Mouse (Mus musculus) liver, embryonic 14.5 days (tissue): ENCODE measurements around the gene Tas2r135. TPM values are rescaled to one million over a fixed set of nuclear protein-coding genes. Genes with fewer than 3 reads are reported as not detected.

Experiments used
- ATAC-seq: fragments of 200-750 bp; cut with Nextera tagmentation; 2 replicates; pipeline ENCODE4 v1.8.0; 2017; ENCODE audit warnings: moderate number of reproducible peaks, mild to moderate bottlenecking, moderate library complexity; ENCODE audit not compliant: insufficient read depth
- DNase-seq, 3 experiments: peaks; one replicate each; pipeline ENCODE4 v3.0.0-alpha.2; 2012 to 2013; ENCODE audit warnings: low read depth in 3 of 3, low spot score in 3 of 3
- H3K27ac ChIP-seq: fragments of 300-500 bp; sonication (generic); 2 replicates; pipeline ENCODE4 v1.5.1; 2014; ENCODE audit warnings: moderate library complexity, mild to moderate bottlenecking, control low read depth, inconsistent platforms
- H3K27me3 ChIP-seq: fragments of 300-500 bp; sonication (generic); 2 replicates; pipeline ENCODE4 v1.6.1; 2014; ENCODE audit warnings: mild to moderate bottlenecking, low read length, moderate library complexity; ENCODE audit not compliant: control insufficient read depth, insufficient read depth
- H3K36me3 ChIP-seq: fragments of 300-500 bp; sonication (generic); replicated peaks from 2 replicates; pipeline ENCODE4 v1.6.1; 2014; ENCODE audit warnings: low read depth; ENCODE audit not compliant: control insufficient read depth, insufficient read depth
- H3K4me1 ChIP-seq, 2 experiments: fragments of 200-500 bp in 1 of 2; fragments of 300-500 bp in 1 of 2; sonication (generic) in 1 of 2; replicated peaks; 2 replicates each; pipeline ENCODE4 v1.6.1; 2012 to 2014; ENCODE audit warnings: antibody characterized with exemption in 1 of 2, inconsistent platforms in 1 of 2, low read length in 1 of 2; ENCODE audit not compliant: control insufficient read depth in 2 of 2, insufficient read depth in 2 of 2
- H3K4me2 ChIP-seq: fragments of 300-500 bp; sonication (generic); 2 replicates; pipeline ENCODE4 v1.6.1; 2014; ENCODE audit warnings: low read depth, mild to moderate bottlenecking, control low read depth, moderate library complexity
- H3K4me3 ChIP-seq, 2 experiments: fragments of 200-500 bp in 1 of 2; fragments of 300-500 bp in 1 of 2; sonication (generic) in 1 of 2; 2 replicates each; pipeline ENCODE4 v1.5.1; 2012 to 2014; ENCODE audit warnings: low read depth in 2 of 2, low read length in 2 of 2, mild to moderate bottlenecking in 2 of 2, control low read depth in 1 of 2, inconsistent platforms in 1 of 2, moderate library complexity in 1 of 2; ENCODE audit not compliant: insufficient read depth in 1 of 2
- H3K9ac ChIP-seq: fragments of 300-500 bp; sonication (generic); replicated peaks from 2 replicates; pipeline ENCODE4 v1.6.1; 2014; ENCODE audit warnings: mild to moderate bottlenecking, control low read depth, moderate library complexity
- H3K9me3 ChIP-seq: fragments of 300-500 bp; sonication (generic); 2 replicates; pipeline ENCODE4 v1.6.1; 2016; ENCODE audit warnings: low read length, mixed read lengths; ENCODE audit not compliant: control insufficient read depth
- CTCF ChIP-seq: IDR thresholded peaks from 2 replicates; pipeline ENCODE4 v1.5.1; 2016; ENCODE audit warnings: antibody characterized with exemption, low read depth, control low read depth
- EP300 ChIP-seq: IDR thresholded peaks from 2 replicates; pipeline ENCODE4 v1.6.1; 2016; ENCODE audit warnings: antibody characterized with exemption, low read depth
- WGBS: fragments of 180-500 bp; shearing (Covaris S2); extraction: QIAGEN DNeasy Blood & Tissue Kit; methylation state at CpG from one replicate; pipeline ENCODE4 v1.1.7; 2014; ENCODE audit not compliant: insufficient replicate concordance; 5-methylcytosine and 5-hydroxymethylcytosine counted together
- polyA plus RNA-seq, 2 experiments: library from polyadenylated mRNA; depleted of rRNA in 1 of 2; stranded (reverse) in 1 of 2; unstranded in 1 of 2; fragments of >200 nt; fragmentation: Nextera tagmentation in 1 of 2; extraction: Ambion mirVana in 1 of 2; gene quantifications; 2 replicates each; pipeline versions ENCODE4 v1.2.1 to v1.2.3; 2012 to 2014

Tas2r135 gene
- polyA plus RNA-seq, 2 experiments, result not detected

DNA sequence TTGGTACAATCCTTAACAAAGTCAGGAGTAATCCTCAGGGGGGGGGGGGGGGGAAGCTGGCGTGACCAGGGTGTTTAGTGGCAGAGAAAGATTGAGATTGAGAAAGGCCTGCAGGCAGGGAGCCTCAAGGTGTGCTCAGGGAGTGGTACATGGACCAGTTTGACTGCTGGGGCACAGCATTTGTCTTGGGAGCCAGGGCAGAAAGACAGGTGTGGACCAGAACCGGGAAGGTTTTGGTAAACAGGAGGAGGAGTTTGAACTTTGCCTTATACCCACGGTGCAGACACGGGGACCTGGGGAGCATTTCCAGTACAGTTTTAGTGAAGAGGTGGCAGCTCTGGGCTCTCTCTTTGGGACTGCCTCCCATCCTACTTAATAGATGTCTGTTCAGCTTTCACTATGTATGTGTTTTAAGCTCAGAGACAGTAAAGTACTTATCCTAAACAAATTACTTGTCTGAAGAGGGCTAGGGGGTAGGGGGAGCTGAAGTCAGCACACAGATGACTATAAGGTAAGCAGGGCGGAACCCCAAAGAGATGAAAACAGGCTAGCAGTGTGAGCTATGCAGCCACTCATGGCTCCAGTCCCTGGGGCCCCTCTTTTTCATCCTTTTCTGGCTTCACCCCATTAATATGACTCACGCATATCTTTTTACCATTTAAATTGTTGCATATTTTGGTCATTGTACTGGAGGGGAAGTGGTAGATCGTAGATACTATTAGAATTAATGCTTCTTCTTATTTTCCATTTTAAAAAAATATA is 31.4 kb upstream of the Tas2r135 start:
- peak overlapping the region in 1 of 2 experiments; percentile 50; a peak in 1 of 4 replicates for H3K4me3 ChIP-seq
- no peaks in the 10 kb centered on the region for H3K27me3 ChIP-seq
- H3K4me1 ChIP-seq, result peaks cover 0 to 2% of the 10 kb centered on the region in 2 experiments; a peak in 2 of 4 replicates
- DNase-seq (no peak), ATAC-seq (no peak)
- TF ChIP-seq EP300 (no peak), CTCF (no peak)
- no peaks in the 10 kb centered on the region for H3K36me3 ChIP-seq
- no peak overlapping the region for H3K9ac ChIP-seq
- WGBS, result 36% methylated on average over 7 of the region's 7 CpGs
- no peak overlapping the region for H3K27ac ChIP-seq
- no peaks in the 10 kb centered on the region for H3K9me3 ChIP-seq
- H3K4me2 ChIP-seq, result peak overlapping the region; percentile 61

DNA sequence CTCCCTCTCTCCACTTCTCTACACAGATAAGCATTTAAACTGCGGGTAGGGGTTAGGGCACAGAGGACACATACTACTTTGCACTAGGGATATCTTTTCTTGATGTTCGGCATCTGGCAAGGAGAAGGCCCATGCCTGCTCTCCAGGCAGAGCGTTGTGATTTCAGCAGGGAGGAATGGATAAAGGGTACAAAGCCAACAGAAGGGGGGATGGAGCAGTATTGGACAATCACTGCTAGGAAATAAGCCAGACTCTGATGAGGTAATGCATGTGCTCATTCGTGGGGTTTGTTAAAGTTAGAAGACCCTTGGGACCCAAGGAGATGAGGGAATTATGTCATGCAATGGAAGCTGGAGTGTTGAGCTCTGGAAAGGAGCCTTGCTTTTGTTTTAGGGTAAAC is 30.5 kb upstream of the Tas2r135 start:
- Histone ChIP-seq H3K4me3 (no peak overlapping the region), H3K9ac (no peak overlapping the region), H3K36me3 (no peaks in the 10 kb centered on the region), H3K27ac (no peak overlapping the region), H3K4me2 (no peak overlapping the region), H3K4me1 (peaks cover 0 to 2% of the 10 kb centered on the region in 2 experiments; a peak in 2 of 4 replicates), H3K27me3 (no peaks in the 10 kb centered on the region), H3K9me3 (no peaks in the 10 kb centered on the region)
- no peak for TF ChIP-seq CTCF
- no peak for TF ChIP-seq EP300
- DNase-seq (no peak), ATAC-seq (no peak)
- 53% methylated on average over 4 of the region's 4 CpGs for WGBS

DNA sequence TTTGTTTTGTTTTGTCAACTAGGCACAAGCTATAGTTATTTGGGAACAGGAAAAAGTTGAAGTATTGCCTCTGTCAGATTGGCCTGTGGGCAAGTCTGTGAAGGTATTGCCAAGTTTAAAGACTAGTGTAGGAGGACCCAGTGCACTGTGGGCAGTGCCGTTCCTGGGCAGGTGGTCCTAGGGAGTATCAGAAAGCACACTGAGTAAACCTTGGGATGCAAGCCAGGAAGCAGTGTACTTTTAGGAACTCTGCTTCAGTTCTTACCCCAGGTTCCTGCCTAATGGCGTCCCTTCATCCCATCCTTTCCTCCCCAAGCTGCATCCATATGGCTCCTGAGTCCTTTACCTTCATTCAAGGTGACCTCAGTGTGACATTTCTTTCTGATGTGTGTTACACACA is 30.1 kb upstream of the Tas2r135 start:
- TF ChIP-seq EP300 (no peak), CTCF (no peak)
- no peaks in the 10 kb centered on the region for H3K36me3 ChIP-seq
- H3K9ac ChIP-seq, result no peak overlapping the region
- H3K9me3 ChIP-seq, result no peaks in the 10 kb centered on the region
- H3K4me2 ChIP-seq, result no peak overlapping the region
- ATAC-seq (no peak), DNase-seq (no peak)
- WGBS, result 45% methylated on average over 2 of the region's 2 CpGs
- no peak overlapping the region for H3K4me3 ChIP-seq
- H3K27me3 ChIP-seq, result no peaks in the 10 kb centered on the region
- no peak overlapping the region for H3K27ac ChIP-seq
- H3K4me1 ChIP-seq, result peaks cover 0 to 2% of the 10 kb centered on the region in 2 experiments; a peak in 2 of 4 replicates

DNA sequence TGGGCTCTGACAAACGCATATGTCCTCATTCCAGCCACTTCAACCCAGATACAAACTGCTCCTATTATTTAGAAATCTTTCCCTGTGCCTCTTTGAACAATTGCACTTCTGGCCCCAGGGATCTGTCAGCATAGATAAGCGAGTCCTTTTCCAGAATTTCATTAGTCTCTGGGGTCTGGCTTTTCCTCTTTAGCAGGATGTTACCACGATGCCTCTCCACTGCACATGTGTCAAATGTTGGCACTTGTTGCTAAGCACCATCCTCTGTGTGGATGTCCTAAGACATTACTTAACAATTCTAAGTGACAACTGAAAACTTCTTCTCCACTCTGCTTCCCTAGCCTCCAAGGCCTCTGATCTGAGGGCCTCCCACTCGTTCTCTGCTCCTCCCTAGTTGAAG is 29.2 kb upstream of the Tas2r135 start:
- ATAC-seq, result no peak
- no peak overlapping the region for H3K9ac ChIP-seq
- no peak overlapping the region for H3K27ac ChIP-seq
- no peaks in the 10 kb centered on the region for H3K9me3 ChIP-seq
- TF ChIP-seq EP300, result no peak
- no peak for TF ChIP-seq CTCF
- whole genome bisulfite sequencing, result 28% methylated on average over 4 of the region's 4 CpGs
- no peak overlapping the region for H3K4me3 ChIP-seq
- no peak for DNase-seq
- H3K36me3 ChIP-seq, result no peaks in the 10 kb centered on the region
- H3K4me1 ChIP-seq, result peaks cover 0 to 2% of the 10 kb centered on the region in 2 experiments; a peak in 2 of 4 replicates
- no peak overlapping the region for H3K4me2 ChIP-seq
- no peaks in the 10 kb centered on the region for H3K27me3 ChIP-seq

DNA sequence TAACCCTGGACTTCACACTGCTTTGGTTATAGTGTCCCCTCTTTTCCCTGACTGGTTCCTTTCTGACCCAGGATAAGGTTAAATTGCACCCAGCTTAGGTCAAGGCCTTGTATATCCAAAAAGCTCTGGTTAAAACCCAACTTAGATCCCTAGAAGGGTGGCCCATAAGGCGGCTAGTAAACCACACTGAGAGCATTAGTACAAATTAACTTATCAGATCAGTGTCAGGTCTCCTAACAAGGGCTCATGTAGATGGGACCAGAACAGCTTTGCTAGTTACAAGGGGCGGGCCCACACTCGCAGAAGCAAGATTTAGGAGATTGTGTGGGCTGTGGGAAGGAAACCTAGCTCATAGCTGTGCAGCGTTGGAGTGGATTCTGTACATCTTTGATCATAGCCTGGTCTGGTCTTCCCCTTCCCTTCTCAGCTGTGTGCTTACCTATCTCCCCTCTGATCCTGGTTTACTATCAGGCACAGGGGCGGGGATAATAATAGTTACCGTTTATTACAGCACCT is 28.7 kb upstream of the Tas2r135 start:
- DNase-seq (no peak), ATAC-seq (no peak)
- H3K4me1 ChIP-seq, result peaks cover 0 to 2% of the 10 kb centered on the region in 2 experiments; a peak in 2 of 4 replicates
- H3K4me3 ChIP-seq, result no peak overlapping the region
- no peak overlapping the region for H3K27ac ChIP-seq
- whole genome bisulfite sequencing, result 28% methylated on average over 6 of the region's 6 CpGs
- no peak overlapping the region for H3K9ac ChIP-seq
- TF ChIP-seq EP300 (no peak), CTCF (no peak)
- no peaks in the 10 kb centered on the region for H3K9me3 ChIP-seq
- H3K36me3 ChIP-seq, result no peaks in the 10 kb centered on the region
- no peaks in the 10 kb centered on the region for H3K27me3 ChIP-seq
- H3K4me2 ChIP-seq, result no peak overlapping the region
